Mouse (Mus musculus) gastrocnemius, adult 2 months (tissue): Measurements from ENCODE around the gene Rnf220. TPM values are rescaled to one million over a fixed set of nuclear protein-coding genes. Genes with fewer than 3 reads are reported as not detected.
A peak's percentile ranks its signal among the peaks of the same experiment; 100 is the strongest.

Source experiments
- DNase-seq: peaks from one replicate; pipeline ENCODE4 v3.0.0; 2022
- H3K27ac ChIP-seq: fragments of 200-600 bp; 2 replicates; pipeline ENCODE4 v1.8.1; 2022; ENCODE audit warnings: mild to moderate bottlenecking
- H3K4me3 ChIP-seq: fragments of 200-600 bp; 2 replicates; pipeline ENCODE4 v1.8.1; 2022; ENCODE audit warnings: mild to moderate bottlenecking, moderate library complexity
- CTCF ChIP-seq: fragments of 200-600 bp; IDR thresholded peaks from 2 replicates; pipeline ENCODE4 v1.8.1; 2022; ENCODE audit warnings: antibody characterized with exemption, mild to moderate bottlenecking, moderate library complexity
- intact Hi-C: fragments of 180-260 bp; cut with DNase I; formaldehyde crosslinking; loops from one replicate; pipeline ENCODE4 v1.15.1; 2025
- long read RNA-seq, 2 experiments: library from polyadenylated mRNA; stranded (forward); transcript quantifications; one replicate each; pipeline ENCODE4 v2.0.0; 2021
- total RNA-seq, 2 experiments: library from RNA; stranded (reverse); gene quantifications; 2 replicates each; pipeline ENCODE4 v1.2.3; 2021

Gene Rnf220
- 10 to 100 TPM; 50.2 to 51.4 TPM for total RNA-seq
- long read RNA-seq, experiment 1, transcript Rnf220-212 (11 exons, 1,949 nt): major isoform, 11 of 67 reads
- long read RNA-seq, experiment 1, partial matches to known transcripts: 2 of 67 reads
- long read RNA-seq, experiment 1, other reads (novel, unspliced or antisense): 51 of 67 reads
- long read RNA-seq, experiment 2, transcript Rnf220-212 (11 exons, 1,949 nt): major isoform, 12 of 67 reads
- long read RNA-seq, experiment 2, partial matches to known transcripts: 1 of 67 reads
- long read RNA-seq, experiment 2, other reads (novel, unspliced or antisense): 51 of 67 reads

DNA sequence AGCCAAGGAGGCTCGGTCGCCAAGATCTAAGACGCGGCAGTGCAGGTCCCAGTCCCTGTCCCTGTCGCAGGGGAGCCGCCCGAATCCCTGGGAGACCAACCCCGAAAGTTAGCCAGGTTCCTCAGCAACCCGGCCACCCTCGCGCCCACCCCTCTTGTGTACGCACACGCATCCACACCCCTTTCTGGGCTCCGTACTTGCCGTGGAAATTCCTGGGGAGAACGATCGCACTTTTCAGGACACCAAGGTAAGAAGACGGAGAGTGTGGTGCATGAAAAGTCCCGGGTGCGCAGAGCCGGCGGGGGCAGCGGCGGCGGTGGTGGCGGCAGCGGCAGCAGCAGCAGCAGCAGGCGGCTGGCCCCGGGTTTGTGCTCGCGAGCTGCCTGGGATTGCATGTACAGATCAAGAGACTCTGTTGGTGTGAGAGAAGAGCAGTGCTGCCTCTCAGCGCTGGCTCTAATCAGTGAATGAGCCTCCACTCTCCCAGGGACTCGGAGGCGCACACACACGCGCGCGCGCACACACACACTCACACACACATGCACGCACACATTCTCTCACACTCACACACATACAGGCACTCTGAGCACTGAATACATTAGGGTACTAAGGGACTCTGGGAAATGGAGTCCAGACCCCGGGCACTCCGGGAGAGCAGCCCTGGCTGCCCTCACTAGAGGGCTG is at the start of gene Rnf220:
Rnf220 (minus strand) TSS at position 571 of the 684 bp plus-strand sequence.
- intact Hi-C loops: loop anchor here (10.0 kb wide), 1 partner anchor 172 kb away; no protein-coding TSS in a partner anchor
- H3K27ac ChIP-seq: peak within 1 kb of the TSS; percentile 82
- H3K4me3 ChIP-seq: peak within 1 kb of the TSS; percentile 79

DNA sequence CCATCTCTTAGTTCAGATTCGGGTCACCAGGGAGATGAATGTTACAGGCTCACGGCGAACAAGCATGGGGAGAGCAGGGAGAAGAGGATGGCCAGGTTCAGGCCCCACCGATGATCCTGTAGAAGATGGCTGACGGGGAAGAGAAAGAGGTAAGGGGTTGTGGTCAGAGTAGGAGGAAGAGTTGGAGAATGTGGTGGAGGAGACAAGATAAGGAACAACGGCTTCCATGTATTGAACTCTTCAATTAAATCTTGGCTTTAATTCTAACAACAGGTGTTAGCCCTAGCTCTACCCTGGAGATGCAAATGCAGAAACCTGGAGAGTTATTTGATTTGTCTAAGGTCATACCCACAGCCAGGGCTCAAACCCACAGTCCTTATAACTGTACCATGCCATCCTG is 49.8 kb upstream of the Rnf220 start:
- intact Hi-C loops: loop anchor here (5.0 kb wide), 1 partner anchor 106 kb away; no protein-coding TSS in a partner anchor

More for the DNA sequence above, at the start of gene Rnf220:
- TF ChIP-seq CTCF: no peak
- peak; percentile 43 for DNase-seq

DNA sequence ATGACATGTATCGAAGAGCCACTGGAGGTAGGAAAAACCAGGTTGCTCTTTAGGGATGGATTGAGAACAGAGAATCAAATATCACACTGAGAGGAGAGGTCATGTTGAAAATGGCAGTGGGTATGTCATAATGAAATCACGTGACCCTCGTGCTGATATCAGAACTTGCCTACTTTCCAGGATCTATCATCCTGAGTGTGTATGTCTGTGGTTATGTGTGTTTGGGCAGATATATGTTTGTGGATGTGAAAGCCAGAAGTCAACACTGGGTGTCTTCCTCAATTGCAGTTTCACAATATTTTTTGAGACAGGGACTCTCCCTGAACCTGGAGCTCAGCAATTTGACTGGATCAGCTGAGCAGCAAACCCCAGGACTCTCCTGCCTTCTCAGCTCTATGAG is 48.6 kb upstream of the Rnf220 start:
- H3K4me3 ChIP-seq: no peak overlapping the region
- TF ChIP-seq CTCF: no peak
- no peak overlapping the region for H3K27ac ChIP-seq
- intact Hi-C loops: loop anchor here (5.0 kb wide), 1 partner anchor 107 kb away; no protein-coding TSS in a partner anchor
- DNase-seq: no peak

More for the DNA sequence above, 49.8 kb upstream of the Rnf220 start:
- no peak for TF ChIP-seq CTCF
- Histone ChIP-seq H3K4me3 (no peak overlapping the region), H3K27ac (no peak overlapping the region)
- no peak for DNase-seq

DNA sequence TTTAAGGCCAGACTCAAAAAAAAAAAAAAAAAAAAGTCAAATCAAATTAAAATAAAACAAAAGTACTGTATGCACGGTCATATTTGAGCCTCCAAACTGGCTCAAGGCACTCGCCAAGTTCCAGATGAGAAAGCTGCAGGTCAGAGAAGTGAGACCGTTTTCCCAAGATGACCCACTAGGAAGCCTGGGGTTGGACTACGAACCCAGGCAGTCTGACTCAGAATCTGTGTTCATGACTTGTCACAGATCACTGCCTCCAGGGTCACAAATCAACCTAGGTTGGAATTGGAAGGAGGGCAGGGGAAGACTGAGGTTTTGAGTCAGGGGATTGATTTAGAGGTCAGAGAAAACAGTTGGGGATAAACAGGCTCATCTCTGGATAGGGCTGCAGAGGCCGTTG is 43.7 kb upstream of the Rnf220 start:
- no peak for TF ChIP-seq CTCF
- Histone ChIP-seq H3K4me3 (no peak overlapping the region), H3K27ac (no peak overlapping the region)
- DNase-seq: no peak
- intact Hi-C loops: no loop called here

DNA sequence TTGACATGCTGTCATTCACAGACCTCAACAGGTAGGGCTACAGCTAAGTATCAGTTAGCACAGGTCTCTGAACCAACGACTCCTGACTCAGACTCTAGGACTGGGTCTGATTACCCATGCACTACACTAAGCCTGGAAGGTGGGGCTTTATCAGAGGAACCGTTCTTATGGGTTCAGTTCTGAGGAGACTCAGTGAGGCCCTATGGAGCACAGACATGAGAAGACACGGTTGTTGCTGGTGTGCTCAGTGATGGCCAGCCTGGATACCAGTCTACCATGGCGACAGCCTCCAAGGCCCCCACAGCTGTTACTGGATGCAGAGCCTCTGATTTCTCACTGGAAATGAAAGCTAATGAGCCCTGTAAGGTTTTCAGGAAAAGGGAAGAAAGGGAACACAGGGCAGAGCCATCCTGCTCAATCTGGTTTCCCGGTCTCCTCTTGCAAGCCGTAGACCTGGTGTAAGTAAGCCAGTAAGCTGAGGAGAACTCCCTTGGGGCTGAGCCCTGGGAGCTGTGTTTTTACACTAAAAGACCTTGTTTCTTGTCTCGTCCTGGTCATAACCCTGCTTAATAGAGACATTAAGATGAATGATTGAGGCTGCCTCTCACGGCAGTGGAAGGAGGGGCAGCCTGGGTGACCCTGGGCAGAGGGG is 42.6 kb upstream of the Rnf220 start:
- intact Hi-C loops: no loop called here

DNA sequence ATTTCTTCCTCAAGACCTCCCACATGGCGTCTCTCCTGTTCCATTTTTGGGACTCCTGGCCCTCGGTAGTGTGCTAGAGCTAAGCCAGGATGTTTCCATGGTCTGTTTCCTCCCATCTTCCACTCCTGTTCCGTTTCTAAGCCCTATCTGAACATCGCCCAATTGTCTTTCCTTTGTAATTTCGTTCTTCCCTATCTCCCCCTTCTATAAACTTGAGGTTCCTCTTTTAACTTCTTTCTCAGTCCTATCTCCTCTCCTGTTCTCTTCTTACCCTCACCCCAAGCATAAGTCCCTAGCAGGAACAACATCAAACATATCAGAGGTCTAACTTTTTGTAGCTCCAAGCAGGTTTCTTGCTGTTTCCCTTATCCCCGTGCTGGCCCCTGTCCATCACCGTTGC is 40.1 kb upstream of the Rnf220 start:
- no peak for TF ChIP-seq CTCF
- no peak overlapping the region for H3K4me3 ChIP-seq
- intact Hi-C loops: no loop called here
- DNase-seq: no peak
- no peak overlapping the region for H3K27ac ChIP-seq

More for the DNA sequence above, 42.6 kb upstream of the Rnf220 start:
- no peak for TF ChIP-seq CTCF
- Histone ChIP-seq H3K27ac (no peak overlapping the region), H3K4me3 (no peak overlapping the region)
- DNase-seq: no peak

DNA sequence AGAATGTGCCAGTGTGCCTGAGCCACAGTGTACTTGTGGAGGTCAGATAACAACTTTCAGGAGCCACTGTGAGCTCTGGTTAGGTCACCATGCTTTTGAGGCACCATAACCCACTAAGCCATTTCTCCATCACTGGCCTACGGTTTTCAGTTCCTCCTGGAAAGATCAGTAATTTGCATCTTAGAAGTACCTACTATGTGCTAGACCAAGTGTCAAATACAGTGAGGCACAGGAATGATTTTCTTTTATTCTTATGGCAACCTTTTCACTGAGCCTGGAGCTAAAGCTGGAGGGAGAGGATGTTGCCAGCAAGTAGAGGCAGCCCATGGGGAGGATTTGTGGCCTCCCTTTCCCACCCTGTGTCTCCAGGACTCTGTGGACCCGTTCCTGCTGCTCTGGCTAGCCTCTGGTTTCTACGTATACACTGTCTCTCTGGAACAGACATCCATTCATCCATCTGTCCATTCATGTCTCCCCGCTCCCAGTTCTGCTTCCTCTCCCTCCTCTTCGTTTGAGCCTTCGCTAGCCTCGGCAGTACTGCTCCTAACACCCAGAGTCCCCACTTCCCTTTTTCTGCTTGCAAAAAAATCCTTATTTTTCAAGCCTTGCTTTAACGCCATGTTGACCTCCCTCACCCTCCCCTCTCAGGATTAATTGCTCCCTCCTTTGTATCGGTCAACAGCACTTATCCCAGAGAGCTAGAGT is 38.8 kb upstream of the Rnf220 start:
- no peak for DNase-seq
- H3K27ac ChIP-seq: no peak overlapping the region
- TF ChIP-seq CTCF: no peak
- H3K4me3 ChIP-seq: no peak overlapping the region
- intact Hi-C loops: no loop called here

DNA sequence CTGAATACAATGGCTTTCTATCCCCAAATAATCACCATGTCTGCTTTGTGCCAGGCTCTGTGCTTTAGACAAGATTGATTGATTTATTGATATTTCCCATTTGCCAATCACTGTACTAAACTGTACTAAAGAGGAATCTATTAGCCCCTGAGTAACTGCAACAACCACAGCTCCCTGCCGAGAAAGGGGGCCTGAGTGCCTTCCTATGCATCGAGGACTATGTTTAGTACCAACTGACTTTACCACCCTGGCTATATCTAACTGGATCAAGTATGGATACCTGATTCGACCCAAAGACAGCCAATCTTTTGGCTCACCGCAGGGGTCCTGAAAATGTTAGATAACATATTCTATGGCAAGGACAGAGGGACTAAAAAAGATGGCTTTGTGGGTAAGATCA is 33.0 kb upstream of the Rnf220 start:
- no peak for TF ChIP-seq CTCF
- Histone ChIP-seq H3K27ac (no peak overlapping the region), H3K4me3 (no peak overlapping the region)
- intact Hi-C loops: loop anchor here (5.0 kb wide), 2 partner anchors 208 to 258 kb away; no protein-coding TSS in a partner anchor
- DNase-seq: no peak

DNA sequence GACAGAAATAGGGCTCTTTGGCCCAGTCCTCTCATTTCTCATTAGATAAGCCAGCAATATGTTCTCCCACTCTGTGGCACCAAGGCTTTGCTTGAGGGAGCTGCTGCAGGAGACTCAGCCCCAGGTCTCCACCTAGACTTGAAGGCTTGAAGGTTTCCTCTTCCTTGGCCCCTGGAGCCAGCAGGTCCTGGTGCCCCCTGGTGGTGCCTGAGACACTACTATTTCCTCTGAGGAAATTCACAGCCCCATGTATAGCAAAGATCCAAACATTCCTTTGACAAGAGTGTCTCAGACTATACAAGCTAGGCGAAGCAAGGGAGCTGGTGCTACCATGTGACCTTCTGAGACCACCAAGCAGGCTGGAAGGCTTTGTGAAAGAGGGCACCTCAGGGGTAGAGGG is 31.1 kb upstream of the Rnf220 start:
- peak; percentile 72 for TF ChIP-seq CTCF
- peak; percentile 44 for DNase-seq
- Histone ChIP-seq H3K27ac (no peak overlapping the region), H3K4me3 (no peak overlapping the region)
- intact Hi-C loops: loop anchor here (5.0 kb wide), 2 partner anchors 206 to 256 kb away; no protein-coding TSS in a partner anchor

DNA sequence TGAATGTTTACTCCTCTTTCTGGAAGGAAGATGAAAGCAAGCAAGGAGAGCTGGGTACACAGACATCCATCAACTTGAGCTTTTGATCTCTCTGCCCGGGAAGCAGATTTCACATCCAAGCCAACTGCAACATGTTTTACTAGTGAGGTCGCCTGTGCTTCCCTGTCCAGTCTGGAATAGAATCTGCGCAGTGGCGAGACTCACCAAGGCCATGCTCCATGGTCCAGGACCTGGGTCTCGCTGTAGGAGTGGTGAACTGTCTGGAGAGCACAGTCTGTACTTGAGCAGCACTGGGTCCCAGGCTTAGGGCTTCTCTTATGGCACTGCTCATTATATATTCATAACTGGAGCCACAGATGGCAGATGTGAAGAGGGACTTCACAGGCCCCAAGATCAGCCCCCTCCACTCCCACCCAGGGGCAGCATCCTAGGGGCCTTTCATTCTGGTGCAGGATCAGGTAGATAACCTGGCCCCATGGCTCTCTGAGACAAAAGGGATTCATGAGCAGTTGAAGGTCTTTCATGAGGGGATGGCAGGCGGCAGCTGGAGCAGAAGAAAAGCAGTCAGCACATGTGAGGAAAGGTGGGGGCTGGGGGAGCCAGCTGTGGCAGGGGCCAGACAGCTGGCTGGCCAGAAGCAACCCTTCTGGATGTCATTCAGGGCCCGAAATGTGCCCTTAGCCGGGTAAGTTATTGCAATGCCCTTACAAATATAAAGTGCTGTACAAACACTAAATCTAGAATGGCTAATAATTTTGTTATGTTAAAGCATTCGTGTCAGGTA is 30.5 kb upstream of the Rnf220 start:
- TF ChIP-seq CTCF: no peak
- Histone ChIP-seq H3K4me3 (no peak overlapping the region), H3K27ac (no peak overlapping the region)
- intact Hi-C loops: loop anchor here (5.0 kb wide), 2 partner anchors 205 to 255 kb away; no protein-coding TSS in a partner anchor
- DNase-seq: no peak

DNA sequence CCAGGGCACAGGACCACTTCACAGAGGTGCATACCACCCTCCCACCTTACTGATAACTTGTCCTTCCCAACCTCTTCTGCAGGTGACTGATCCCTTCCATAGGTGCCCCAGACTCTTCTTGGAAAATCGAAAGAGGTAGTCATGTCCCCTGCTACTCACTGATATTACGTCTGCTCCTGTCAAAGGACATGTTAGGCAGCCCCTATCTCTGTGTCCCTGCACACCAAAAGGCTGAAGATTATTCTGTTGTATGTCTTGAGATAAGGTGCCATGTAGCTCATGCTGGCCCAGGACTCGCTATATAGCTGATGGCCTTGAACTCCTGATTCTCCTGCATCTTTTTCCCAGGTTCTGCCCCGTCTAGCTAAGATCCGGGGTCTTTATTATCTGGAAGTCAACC is 29.1 kb upstream of the Rnf220 start:
- Histone ChIP-seq H3K4me3 (no peak overlapping the region), H3K27ac (no peak overlapping the region)
- no peak for DNase-seq
- intact Hi-C loops: loop anchor here (5.0 kb wide), 2 partner anchors 204 to 254 kb away; no protein-coding TSS in a partner anchor
- no peak for TF ChIP-seq CTCF

DNA sequence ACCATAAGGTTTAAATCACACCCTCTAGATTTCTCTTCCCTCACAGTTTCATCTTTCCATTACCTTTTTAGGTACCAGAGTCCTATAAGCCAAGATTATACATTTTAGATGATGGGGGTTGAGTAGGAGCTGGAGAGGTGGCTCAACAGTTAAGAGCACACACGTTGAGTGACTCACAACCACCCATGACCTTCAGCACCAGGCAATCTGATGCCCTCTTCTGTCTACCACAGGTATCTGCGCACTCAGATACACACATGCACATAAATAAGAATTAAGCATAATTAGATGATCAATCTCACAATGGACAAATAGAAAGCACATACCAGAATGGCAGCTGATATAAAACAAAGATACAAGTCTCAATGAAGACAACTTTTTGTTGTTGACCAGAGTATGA is 24.5 kb upstream of the Rnf220 start:
- peak; percentile 31; the same call in 1 of the 2 replicates for TF ChIP-seq CTCF
- no peak overlapping the region for H3K4me3 ChIP-seq
- intact Hi-C loops: no loop called here
- no peak overlapping the region for H3K27ac ChIP-seq
- DNase-seq: no peak
